Mouse (Mus musculus) kidney, adult 2 months (tissue): ENCODE data around the gene Aco2.

Experiments used
- CTCF ChIP-seq: fragments of 200-500 bp; conservative IDR thresholded peaks from 2 replicates; pipeline ENCODE4 v1.5.1; 2011; ENCODE audit warnings: low read depth, mild to moderate bottlenecking, control low read depth, low read length, moderate library complexity, mixed read lengths; ENCODE audit not compliant: insufficient read depth, insufficient read length
- POLR2A ChIP-seq: fragments of 200-500 bp; IDR thresholded peaks from one replicate; pipeline ENCODE4 v1.6.1; 2011; ENCODE audit warnings: low read depth, low read length, control low read depth

DNA sequence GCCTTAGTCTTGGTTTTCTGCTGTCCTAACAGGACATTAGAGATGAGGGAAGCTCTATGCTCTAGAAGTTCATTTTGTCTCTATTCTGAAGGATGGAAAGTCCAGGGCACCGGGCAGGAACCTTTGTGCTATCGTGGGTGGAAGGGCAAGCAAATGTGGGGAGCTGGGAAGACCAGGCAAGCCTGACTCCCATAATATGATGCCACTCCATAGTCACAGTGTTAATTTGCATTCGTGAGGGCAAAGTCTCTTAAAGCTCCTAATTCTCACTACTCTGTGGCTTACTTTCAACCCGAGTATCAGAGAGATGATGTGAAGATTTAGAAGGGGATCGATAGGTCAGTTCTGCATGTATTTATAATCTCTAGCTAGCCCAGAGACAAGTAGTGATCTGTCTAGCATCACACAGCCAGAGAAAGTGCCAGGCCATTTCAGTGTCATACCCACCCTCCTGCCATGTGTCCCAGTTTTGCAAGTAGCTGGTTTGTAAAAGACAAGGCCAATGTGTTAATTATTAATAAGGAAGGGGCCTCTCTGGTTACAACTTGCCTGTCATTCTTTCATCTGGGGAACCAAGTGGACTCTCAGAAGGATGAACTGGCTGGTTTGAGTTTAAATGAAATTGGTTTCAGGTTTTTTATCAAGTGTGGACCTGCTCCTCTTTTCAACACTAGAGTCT is 25.6 kb downstream of the Aco2 start:
- TF ChIP-seq POLR2A (no peak), CTCF (no peak)
